Mouse (Mus musculus): ENCODE results near the gene Arrb1. TPM values are rescaled to one million over a fixed set of nuclear protein-coding genes. Genes with fewer than 3 reads are reported as not detected.

Gene Arrb1
- polyA plus RNA-seq, 1 experiment from 2014 or later = 13.5 TPM

DNA sequence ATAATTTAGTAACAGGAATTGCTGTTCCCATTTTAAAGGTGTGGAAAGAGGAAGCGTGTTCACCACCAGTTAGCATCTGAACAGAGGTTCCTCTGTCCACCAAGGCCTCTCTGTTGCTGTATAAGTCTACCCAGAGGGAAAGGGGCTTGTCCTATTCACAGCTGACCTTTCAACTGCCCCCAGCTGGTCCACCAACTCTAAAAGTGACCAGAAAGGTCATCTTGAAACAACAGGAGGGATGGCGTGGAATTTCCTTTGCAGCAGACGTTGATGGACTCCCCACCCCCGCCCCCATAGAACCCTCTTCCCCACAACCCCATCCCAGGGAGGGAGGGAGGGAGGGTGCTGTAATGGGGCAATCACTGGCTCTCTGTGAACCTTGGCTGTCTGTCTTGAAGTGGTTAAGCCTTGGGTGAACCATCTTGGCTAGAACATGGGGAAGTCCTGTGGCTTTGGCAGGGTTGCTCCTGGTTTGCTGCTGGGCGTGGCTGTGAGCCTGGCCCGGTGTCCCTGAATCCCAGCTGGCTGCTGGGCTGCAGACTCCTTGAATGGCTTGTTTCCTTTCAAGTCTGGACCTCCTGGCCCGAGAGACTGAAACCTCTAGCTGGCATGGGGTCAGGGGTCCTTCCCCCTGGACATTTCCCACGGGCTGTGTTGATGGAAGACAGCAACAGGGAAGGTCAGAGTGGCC, 4.1 kb downstream of the Arrb1 start:
- no peaks in the 10 kb centered on the region for H3K9me3 ChIP-seq
- H3K9ac ChIP-seq = no peak overlapping the region
- no peaks in the 10 kb centered on the region for H3K36me3 ChIP-seq
- peak overlapping the region; percentile 29 for H3K4me2 ChIP-seq
- no peak overlapping the region for H3K4me3 ChIP-seq (replicated peaks)
- no peak for ATAC-seq (ENCODE audit: insufficient read depth, low FRiP score, low read depth)
- H3K4me1 ChIP-seq = peaks cover 43% of the 10 kb centered on the region
- 32% methylated on average over 8 of the region's 8 CpGs for WGBS
- no peaks in the 10 kb centered on the region for H3K27me3 ChIP-seq (replicated peaks)
- H3K27ac ChIP-seq = peak overlapping the region; percentile 73

DNA sequence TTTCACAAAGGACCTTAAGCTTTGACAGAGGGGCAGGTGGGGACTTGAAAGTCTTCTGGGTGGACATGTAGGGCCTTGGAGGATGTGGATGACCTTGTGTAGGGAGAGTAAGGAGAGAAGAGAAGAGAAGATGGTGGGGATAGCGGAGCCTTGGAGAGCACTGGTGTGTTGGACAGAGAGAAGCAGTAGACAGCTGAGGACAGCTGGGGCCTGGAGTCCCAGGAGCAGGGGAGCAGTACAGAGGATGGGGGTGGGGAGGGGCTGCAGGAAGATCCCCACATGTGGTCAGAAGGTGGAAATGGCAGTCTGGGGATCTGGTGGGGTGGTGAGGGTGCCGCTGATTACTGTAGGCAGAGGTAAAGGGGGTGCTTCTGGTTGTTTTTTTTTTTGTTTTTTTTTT, 4.8 kb downstream of the Arrb1 start:
- Histone ChIP-seq H3K27ac (peak overlapping the region; percentile 73), H3K9me3 (no peaks in the 10 kb centered on the region), H3K4me3 (replicated peaks) (no peak overlapping the region), H3K27me3 (replicated peaks) (no peaks in the 10 kb centered on the region), H3K36me3 (no peaks in the 10 kb centered on the region), H3K4me1 (peaks cover 43% of the 10 kb centered on the region), H3K4me2 (peak overlapping the region; percentile 29), H3K9ac (no peak overlapping the region)
- WGBS = 69% methylated on average over 2 of the region's 2 CpGs
- ATAC-seq (ENCODE audit: insufficient read depth, low FRiP score, low read depth) = no peak

DNA sequence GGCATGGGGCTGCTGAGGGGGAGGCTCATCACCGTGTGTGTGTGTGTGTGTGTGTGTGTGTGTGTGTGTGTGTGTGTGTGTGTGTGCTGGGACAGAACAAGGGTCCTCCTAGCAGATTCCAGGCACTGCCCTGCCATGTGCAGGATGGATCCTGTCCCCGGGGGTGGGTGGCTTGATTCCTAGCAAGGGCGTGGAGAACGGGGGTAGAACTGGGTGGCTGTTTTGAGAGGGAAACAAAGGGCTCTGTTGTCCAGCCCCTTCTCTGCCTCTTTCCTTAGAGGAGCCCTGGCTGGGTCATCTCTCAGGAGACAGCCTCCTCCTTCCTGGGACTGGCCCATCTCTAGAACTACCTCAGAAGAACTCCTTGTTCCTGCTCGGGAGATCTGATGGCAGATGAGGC, 5.9 kb downstream of the Arrb1 start:
- Histone ChIP-seq H3K9ac (no peak overlapping the region), H3K9me3 (no peaks in the 10 kb centered on the region), H3K36me3 (no peaks in the 10 kb centered on the region), H3K27ac (no peak overlapping the region), H3K4me2 (no peak overlapping the region), H3K27me3 (replicated peaks) (no peaks in the 10 kb centered on the region), H3K4me3 (replicated peaks) (no peak overlapping the region), H3K4me1 (peaks cover 49% of the 10 kb centered on the region)
- 46% methylated on average over 5 of the region's 5 CpGs for WGBS
- ATAC-seq (ENCODE audit: insufficient read depth, low FRiP score, low read depth) = no peak

DNA sequence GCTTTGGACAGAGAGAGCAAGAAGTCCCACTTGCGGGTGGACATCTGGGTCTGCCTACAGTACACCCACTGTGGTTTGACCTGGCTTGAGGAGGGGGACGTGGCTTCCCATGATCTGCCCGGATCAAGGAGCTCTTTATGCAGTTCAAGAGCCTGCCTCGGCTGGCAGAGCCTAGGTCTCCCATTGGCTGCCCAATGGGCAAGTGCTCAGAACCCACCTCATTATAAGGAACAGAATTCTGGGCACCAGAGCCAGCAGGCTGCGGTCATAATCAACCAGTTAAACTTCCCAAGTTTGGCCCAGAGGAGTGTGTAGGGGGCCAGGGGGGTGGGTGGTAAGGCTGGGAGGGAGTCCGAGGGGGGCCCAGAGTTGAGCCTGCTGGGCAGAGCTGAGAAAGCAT, 9.0 kb downstream of the Arrb1 start:
- 74% methylated on average over 6 of the region's 6 CpGs for WGBS
- no peak overlapping the region for H3K4me2 ChIP-seq
- peaks cover 35% of the 10 kb centered on the region for H3K4me1 ChIP-seq
- ATAC-seq (ENCODE audit: insufficient read depth, low FRiP score, low read depth) = no peak
- no peaks in the 10 kb centered on the region for H3K36me3 ChIP-seq
- no peak overlapping the region for H3K4me3 ChIP-seq (replicated peaks)
- H3K27ac ChIP-seq = no peak overlapping the region; the same call in 1 of the 2 replicates
- H3K27me3 ChIP-seq (replicated peaks) = no peaks in the 10 kb centered on the region
- H3K9ac ChIP-seq = no peak overlapping the region
- H3K9me3 ChIP-seq = no peaks in the 10 kb centered on the region

DNA sequence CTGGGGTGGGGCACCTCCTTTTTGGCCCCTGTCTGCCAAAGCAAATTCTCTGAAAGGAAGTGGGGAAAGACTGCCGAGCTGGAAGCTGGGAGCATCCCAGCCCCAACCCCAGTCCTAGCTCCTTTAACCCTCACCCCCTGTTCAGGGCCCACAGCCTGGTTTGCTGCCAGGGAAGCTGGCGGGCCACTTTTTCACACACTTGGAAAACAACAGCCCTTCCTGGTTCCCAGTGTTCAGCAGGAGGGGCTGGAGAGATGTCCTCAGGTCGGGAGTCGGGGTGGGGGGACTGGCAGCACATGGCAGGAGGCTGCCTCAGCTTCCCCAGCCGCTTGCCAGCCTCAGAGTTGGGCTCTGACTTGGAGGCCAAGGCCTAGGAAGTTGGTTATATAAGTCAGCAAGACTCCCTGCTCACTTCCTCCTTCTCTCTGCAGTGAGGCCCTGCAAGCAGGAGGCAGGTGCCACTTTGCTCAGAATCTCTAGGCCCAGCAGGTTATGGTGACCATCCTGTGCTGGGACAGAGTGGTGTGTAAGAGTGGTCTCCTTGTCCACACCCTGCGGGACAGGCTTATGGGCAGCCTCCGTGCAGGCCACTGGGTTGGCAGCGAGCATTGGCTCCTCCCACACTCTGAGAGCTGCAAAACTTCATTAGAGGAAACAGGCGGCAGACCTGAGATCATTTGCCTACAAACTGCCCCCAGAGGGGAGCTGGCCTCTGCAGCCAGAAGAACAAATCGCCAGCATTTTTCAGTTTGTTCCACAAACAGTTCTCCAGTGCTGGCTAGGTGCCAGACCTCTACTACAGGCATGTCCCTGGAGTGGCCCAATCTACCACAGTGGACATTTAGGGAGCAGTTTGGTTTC, 10.8 kb downstream of the Arrb1 start:
- H3K9ac ChIP-seq = peak overlapping the region; percentile 7; the same call in 1 of the 2 replicates
- peaks cover 22% of the 10 kb centered on the region for H3K4me1 ChIP-seq
- 22% methylated on average over 10 of the region's 10 CpGs for WGBS
- H3K9me3 ChIP-seq = no peaks in the 10 kb centered on the region
- H3K36me3 ChIP-seq = no peaks in the 10 kb centered on the region
- H3K4me2 ChIP-seq = peak overlapping the region; percentile 9; the same call in 1 of the 2 replicates
- peak overlapping the region; percentile 91 for H3K27ac ChIP-seq
- no peaks in the 10 kb centered on the region for H3K27me3 ChIP-seq (replicated peaks)
- H3K4me3 ChIP-seq (replicated peaks) = no peak overlapping the region
- ATAC-seq (ENCODE audit: insufficient read depth, low FRiP score, low read depth) = peak; percentile 62

DNA sequence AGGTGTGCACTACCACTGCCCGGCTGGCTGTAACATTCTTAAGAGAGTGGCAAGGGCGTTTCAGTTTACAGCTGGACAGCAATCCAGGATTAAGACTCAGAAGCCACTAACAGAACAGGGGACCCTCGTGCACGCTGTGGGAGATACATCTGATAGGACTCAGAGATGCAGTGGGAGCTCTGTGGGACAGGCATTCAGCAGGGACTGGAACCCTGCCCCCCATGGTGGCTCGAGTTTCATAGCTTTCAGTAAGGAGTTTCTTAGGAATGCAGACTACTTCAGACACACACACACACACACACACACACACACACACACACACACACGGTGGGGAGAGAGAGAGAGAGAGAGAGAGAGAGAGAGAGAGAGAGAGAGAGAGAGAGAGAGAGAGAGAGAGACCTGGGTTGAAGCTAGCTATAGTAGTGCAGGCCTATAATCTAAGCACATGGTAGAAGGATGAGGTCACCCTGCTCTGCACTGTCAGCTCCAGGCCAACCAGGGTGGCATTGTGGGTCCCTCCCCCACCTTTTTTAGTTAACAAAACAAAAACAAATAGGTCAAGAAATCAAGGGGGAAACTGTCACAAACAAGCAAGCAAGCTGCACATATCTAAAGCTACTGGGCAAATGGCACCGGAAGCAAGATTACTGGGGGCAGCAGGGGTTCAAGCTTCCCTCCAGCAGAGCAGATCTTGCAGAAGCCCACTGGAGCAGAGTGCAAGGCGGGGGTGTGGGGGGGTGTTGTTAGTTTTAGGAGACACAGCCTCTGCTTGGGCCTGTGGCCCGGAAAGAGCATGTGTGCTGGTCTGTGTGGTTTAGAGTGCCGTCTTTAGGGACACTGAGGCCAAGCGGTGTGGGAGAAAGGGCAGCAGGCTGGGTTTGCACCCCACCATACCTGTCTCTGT, 12.6 kb downstream of the Arrb1 start:
- no peak for ATAC-seq (ENCODE audit: insufficient read depth, low FRiP score, low read depth)
- peaks cover 30% of the 10 kb centered on the region for H3K4me1 ChIP-seq
- 46% methylated on average over 10 of the region's 11 CpGs for WGBS
- H3K4me3 ChIP-seq (replicated peaks) = no peak overlapping the region
- no peaks in the 10 kb centered on the region for H3K27me3 ChIP-seq (replicated peaks)
- H3K9me3 ChIP-seq = no peaks in the 10 kb centered on the region
- H3K4me2 ChIP-seq = no peak overlapping the region
- peak overlapping the region; percentile 54; the same call in 1 of the 2 replicates for H3K27ac ChIP-seq
- H3K36me3 ChIP-seq = no peaks in the 10 kb centered on the region
- no peak overlapping the region for H3K9ac ChIP-seq

DNA sequence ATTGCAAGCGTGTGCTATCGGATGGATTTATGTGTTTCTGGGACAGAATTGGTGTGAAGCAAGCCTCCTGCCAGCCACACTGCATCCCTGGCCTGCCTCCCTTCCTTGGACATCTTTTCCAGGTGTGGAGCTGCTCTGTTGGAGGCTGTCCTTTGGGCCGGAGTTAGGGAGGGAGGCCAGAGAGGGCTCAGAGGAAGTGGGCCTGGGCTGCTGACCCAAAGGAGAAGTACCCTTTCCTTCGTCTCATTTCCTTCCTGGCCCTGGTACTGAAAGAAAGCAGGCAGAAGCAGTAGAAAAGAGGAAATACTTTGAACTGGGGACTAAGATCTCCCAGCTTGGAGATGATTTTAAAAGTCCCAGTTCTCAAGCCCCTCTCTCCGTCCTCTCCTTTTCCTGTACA, 14.4 kb downstream of the Arrb1 start:
- 82% methylated on average over 5 of the region's 5 CpGs for WGBS
- Histone ChIP-seq H3K27me3 (replicated peaks) (no peaks in the 10 kb centered on the region), H3K27ac (no peak overlapping the region), H3K36me3 (no peaks in the 10 kb centered on the region), H3K9ac (no peak overlapping the region), H3K4me1 (peaks cover 43% of the 10 kb centered on the region), H3K4me2 (no peak overlapping the region), H3K4me3 (replicated peaks) (no peak overlapping the region), H3K9me3 (no peaks in the 10 kb centered on the region)
- no peak for ATAC-seq (ENCODE audit: insufficient read depth, low FRiP score, low read depth)

DNA sequence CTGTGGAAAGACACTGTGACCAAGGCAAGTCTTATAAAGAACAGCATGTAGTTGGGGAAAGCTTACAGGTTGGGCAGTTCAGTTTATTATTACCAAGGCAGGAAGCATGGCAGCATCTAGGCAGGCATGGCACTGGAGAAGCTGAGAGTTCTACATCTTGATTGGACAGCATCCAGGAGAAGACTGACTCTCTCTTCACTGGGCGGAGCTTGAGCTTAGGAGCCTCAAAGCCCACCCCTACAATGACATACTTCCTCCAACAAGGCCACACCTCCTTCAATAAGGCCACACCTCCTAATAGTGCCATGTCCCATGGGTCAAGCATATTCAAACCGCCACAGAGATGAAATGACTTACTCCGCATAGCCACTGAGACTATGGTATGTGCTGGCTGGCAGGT, 16.4 kb downstream of the Arrb1 start:
- H3K27ac ChIP-seq = no peak overlapping the region
- no peak for ATAC-seq (ENCODE audit: insufficient read depth, low FRiP score, low read depth)
- 91% methylated on average over 3 of the region's 3 CpGs for WGBS

DNA sequence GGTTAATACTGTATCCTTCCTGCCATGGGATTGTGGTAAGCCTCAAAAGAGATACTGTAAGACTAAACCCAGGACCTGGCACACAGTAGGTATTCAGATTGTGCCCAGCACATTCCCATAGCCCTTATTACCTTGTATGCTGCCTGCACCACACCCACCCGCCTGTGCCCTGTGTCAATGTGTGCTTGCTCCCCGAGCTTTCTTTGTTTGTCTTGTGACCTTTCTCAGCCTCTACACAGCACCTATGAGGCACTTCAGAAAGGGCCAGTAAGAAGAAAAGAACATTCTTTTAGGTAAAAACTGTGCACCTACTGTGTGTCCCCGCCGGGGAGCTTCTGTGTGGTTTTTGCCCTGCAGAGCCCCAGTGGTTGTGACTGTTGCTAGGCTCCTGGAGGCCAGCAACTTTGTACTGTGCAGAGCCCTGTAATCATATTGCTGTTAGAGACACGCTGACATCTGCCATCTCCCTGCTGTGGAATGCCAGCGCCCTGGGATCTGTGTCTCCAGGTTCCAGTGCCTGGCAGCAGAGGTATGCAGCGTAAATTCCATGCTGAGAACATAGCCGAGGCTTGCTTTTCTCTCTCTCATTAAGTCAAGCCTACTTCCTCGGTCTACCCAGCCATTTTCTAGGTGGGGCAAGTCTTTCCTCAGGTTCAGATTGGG, 18.1 kb downstream of the Arrb1 start:
- Histone ChIP-seq H3K9ac (no peak overlapping the region), H3K4me2 (no peak overlapping the region)
- WGBS = 26% methylated on average over 9 of the region's 9 CpGs

More for the DNA sequence above, 16.4 kb downstream of the Arrb1 start:
- H3K4me2 ChIP-seq = no peak overlapping the region
- H3K36me3 ChIP-seq = no peaks in the 10 kb centered on the region
- H3K4me1 ChIP-seq = peaks cover 31% of the 10 kb centered on the region
- no peaks in the 10 kb centered on the region for H3K27me3 ChIP-seq (replicated peaks)
- no peak overlapping the region for H3K9ac ChIP-seq
- no peak overlapping the region for H3K4me3 ChIP-seq (replicated peaks)
- no peaks in the 10 kb centered on the region for H3K9me3 ChIP-seq

DNA sequence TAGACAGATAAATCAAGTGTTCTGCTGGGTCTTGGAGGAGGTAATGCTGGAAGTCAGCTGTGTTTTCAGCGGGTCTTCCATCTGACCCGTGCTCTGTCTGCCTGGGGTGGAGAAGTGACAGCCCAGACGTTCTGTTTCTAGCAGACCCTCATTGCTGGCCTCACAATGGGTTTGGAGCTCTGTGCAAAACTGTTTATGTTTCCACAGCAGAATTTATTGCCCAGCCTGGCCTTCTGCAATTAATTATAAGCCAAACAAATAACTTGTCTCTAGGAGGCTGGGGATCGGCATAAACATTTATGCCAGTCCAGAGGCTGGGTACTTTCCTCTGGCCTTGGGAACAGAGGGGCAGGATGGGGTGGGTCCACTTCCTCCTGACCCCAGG, 18.6 kb downstream of the Arrb1 start:
- Histone ChIP-seq H3K27me3 (replicated peaks) (no peaks in the 10 kb centered on the region), H3K4me1 (peaks cover 30% of the 10 kb centered on the region), H3K9ac (no peak overlapping the region), H3K4me3 (replicated peaks) (no peak overlapping the region), H3K4me2 (no peak overlapping the region), H3K27ac (peak overlapping the region; percentile 72), H3K36me3 (no peaks in the 10 kb centered on the region), H3K9me3 (no peaks in the 10 kb centered on the region)
- 19% methylated on average over 4 of the region's 4 CpGs for WGBS
- ATAC-seq (ENCODE audit: insufficient read depth, low FRiP score, low read depth) = no peak

More for the DNA sequence above, 18.1 kb downstream of the Arrb1 start:
- no peak for ATAC-seq (ENCODE audit: insufficient read depth, low FRiP score, low read depth)
- Histone ChIP-seq H3K27ac (peak overlapping the region; percentile 72), H3K36me3 (no peaks in the 10 kb centered on the region), H3K9me3 (no peaks in the 10 kb centered on the region), H3K27me3 (replicated peaks) (no peaks in the 10 kb centered on the region), H3K4me3 (replicated peaks) (no peak overlapping the region), H3K4me1 (peaks cover 30% of the 10 kb centered on the region)

DNA sequence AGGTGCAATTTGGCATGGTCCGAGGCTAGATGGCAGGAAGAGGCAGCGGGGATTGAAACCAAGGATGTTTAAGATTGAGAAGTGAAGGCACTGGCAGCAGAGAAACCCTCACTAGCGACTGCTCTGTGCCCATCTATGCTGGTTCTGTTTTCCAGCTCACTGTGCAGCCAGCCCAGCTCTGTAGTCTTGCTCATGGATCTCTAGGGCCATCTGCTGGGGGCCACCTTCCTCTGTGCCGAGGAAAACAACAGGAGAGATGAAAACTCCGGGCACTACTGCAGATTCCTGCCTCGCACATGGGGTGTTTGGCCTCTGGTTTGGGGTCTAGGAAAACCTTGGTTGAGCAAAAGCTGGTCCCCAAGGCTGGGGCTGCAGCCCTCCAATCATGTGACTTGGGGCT, 20.6 kb downstream of the Arrb1 start:
- no peaks in the 10 kb centered on the region for H3K36me3 ChIP-seq
- ATAC-seq (ENCODE audit: insufficient read depth, low FRiP score, low read depth) = 0 out of 2 replicates have a peak, but pooled peaks have one; percentile 28
- no peak overlapping the region for H3K9ac ChIP-seq
- peaks cover 35% of the 10 kb centered on the region for H3K4me1 ChIP-seq
- no peak overlapping the region for H3K27ac ChIP-seq
- H3K27me3 ChIP-seq (replicated peaks) = no peaks in the 10 kb centered on the region
- H3K4me3 ChIP-seq (replicated peaks) = no peak overlapping the region
- WGBS = 29% methylated on average over 6 of the region's 6 CpGs
- H3K4me2 ChIP-seq = no peak overlapping the region
- H3K9me3 ChIP-seq = no peaks in the 10 kb centered on the region
